Comparison of ENCODE assay signal across 22 mouse cellular contexts in genomic region chr15:60010199-60010598, GRCm38 (mm10). TPM values are rescaled to one million over a fixed set of nuclear protein-coding genes. Genes with fewer than 3 reads are reported as not detected.
DNase-seq lines count a peak whose midpoint lies in the region; ATAC-seq lines count a peak whose summit lies in the region.
"Had no signal": no experiment of that assay in that cellular context is flagged by ENCODE, and none has a peak within 500 bp of the region (broad histone marks: within the 10 kb centered on the region; RNA-seq: fewer than 3 reads in every experiment).

No protein-coding gene starts in this region.

- ATAC-seq in frontal cortex, adult (ENCODE audit: low TSS enrichment) = peak; percentile 52; the same call in 1 of the 2 replicates
- ATAC-seq: forebrain, embryonic 15.5 days had no signal

- DNase-seq in frontal cortex, postnatal 14 days (ENCODE audit: low spot score in 2 of 2) = no peak
- peak; percentile 30 for DNase-seq in layer of hippocampus, adult 9-10 months (ENCODE audit: low spot score)
- DNase-seq in layer of hippocampus, postnatal 10 days (ENCODE audit: low spot score in 2 of 2) = no peak
- peak; percentile 32 for DNase-seq in telencephalon, adult 2 months (ENCODE audit: low read depth, low spot score)
- DNase-seq in kidney, postnatal 25 days = no peak
- DNase-seq: adrenal gland, adult 2 months; adrenal gland, postnatal 14 days; cerebellum, adult 11-12 months; cerebellum, adult 8-10 months; cerebellum, postnatal 10 days; cerebellum, postnatal 36 days; embryo, embryonic 11 days; gastrocnemius, adult 2 months; gastrocnemius, postnatal 14 days had no signal

RNA-seq across cellular contexts. Expression of gene 4933412E24Rik, which starts 6.2 kb away (rescaled TPM):
- total RNA-seq in layer of hippocampus, postnatal 10 days (2021) = not detected
- total RNA-seq: adrenal gland, adult 2 months; adrenal gland, postnatal 14 days; adrenal gland, postnatal 4 days; gastrocnemius, adult 2 months; gastrocnemius, postnatal 14 days; gastrocnemius, postnatal 4 days; heart, adult 8-10 months; heart, postnatal 25 days; hematopoietic stem cell, adult 5-6 weeks; MEL had no signal

Comparison
In these comparisons a context has a peak if more than half of its experiments do, and no peak if none do; other contexts are left out.
1. DNase-seq: peak in layer of hippocampus, adult 9-10 months (single experiment) and telencephalon, adult 2 months (single experiment); none in frontal cortex, postnatal 14 days (0 of 2), layer of hippocampus, postnatal 10 days (0 of 2) and kidney, postnatal 25 days (0 of 2).